Mouse (Mus musculus): Measurements from ENCODE around the gene Gm10974.

GRCm38 (mm10) chr7:66418981-66419380 lies 53.3 kb downstream of the Gm10974 start:
- TF ChIP-seq POLR2A (IDR thresholded peaks at IDR 0.05; ENCODE audit: insufficient read depth, low read length): no peak
- no peak for TF ChIP-seq CTCF (IDR thresholded peaks at IDR 0.05; ENCODE audit: low read depth, low read length)
- TF ChIP-seq EP300 (IDR thresholded peaks at IDR 0.05; ENCODE audit: insufficient read depth, low read depth, low read length): no peak
